Mouse (Mus musculus): Measurements from ENCODE around the gene Slc27a2. TPM values are rescaled to one million over a fixed set of nuclear protein-coding genes. Genes with fewer than 3 reads are reported as not detected.

Slc27a2 gene
- polyA plus RNA-seq, 1 experiment: 2.4 TPM

DNA sequence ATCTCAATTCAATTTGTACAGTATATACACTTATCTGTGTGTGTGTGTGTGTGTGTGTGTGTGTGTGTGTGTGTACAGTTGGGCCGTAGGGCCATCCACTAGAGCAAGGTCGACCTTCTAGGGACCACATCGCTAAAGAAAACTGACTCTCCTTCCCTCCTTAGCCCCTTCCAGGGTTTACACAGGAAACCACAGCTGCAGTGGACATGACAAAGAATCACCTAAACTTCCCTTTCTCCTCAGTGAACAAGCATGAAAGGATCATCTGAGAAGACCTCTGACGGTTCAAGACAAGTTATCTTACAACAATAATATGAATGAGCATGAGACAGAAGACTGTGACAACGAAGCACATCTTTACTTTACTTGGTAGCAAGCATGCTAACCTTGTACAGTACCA lies 311 bp upstream of the Slc27a2 start:
- no peak for DNase-seq
- Histone ChIP-seq H3K4me1 (ENCODE audit: control insufficient read depth, insufficient read depth, low read length) (no peaks in the 10 kb centered on the region), H3K4me3 (replicated peaks; ENCODE audit: extremely low read depth, low read depth, low read length) (no peak overlapping the region)
- WGBS: 19% methylated on average over 5 of the region's 5 CpGs
- TF ChIP-seq CTCF (IDR thresholded peaks at IDR 0.05; ENCODE audit: insufficient read depth, low read length) (no peak), POLR2A (IDR thresholded peaks at IDR 0.05; ENCODE audit: borderline replicate concordance, extremely low read depth, low read depth, low read length) (no peak)

DNA sequence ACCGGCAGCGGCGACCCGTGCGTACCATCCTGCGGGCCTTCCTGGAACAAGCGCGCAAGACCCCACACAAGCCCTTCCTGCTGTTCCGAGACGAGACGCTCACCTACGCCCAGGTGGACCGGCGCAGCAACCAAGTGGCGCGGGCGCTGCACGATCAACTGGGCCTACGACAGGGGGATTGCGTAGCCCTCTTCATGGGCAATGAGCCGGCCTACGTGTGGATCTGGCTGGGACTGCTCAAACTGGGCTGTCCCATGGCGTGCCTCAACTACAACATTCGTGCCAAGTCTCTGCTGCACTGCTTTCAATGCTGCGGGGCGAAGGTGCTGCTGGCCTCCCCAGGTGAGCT lies 1.1 kb downstream of the Slc27a2 start:
- no peak for DNase-seq
- 5% methylated on average over 26 of the region's 26 CpGs for WGBS
- Histone ChIP-seq H3K4me3 (replicated peaks; ENCODE audit: extremely low read depth, low read depth, low read length) (no peak overlapping the region), H3K4me1 (ENCODE audit: control insufficient read depth, insufficient read depth, low read length) (no peaks in the 10 kb centered on the region)
- no peak for TF ChIP-seq CTCF (IDR thresholded peaks at IDR 0.05; ENCODE audit: insufficient read depth, low read length)
- TF ChIP-seq POLR2A (IDR thresholded peaks at IDR 0.05; ENCODE audit: borderline replicate concordance, extremely low read depth, low read depth, low read length): no peak

DNA sequence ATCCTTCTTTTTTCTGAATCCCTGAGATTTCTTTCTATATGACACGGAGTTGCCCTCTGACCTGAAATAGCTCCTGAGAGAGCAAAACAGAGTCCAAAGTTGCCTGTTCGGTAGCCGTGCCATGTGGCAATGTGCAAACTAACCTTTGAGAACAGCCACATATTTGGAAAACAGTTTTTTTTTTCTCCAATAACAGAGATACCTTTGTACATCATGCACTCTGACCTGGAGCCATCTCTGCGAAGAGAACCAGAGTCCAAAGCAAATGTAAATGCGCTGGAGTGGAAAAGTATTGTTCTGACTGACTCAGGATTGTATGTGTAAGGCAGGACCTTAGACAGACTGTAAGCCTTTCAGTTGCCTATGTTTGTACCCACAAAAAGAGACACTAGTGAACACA lies 3.3 kb downstream of the Slc27a2 start:
- TF ChIP-seq CTCF (IDR thresholded peaks at IDR 0.05; ENCODE audit: insufficient read depth, low read length): no peak

DNA sequence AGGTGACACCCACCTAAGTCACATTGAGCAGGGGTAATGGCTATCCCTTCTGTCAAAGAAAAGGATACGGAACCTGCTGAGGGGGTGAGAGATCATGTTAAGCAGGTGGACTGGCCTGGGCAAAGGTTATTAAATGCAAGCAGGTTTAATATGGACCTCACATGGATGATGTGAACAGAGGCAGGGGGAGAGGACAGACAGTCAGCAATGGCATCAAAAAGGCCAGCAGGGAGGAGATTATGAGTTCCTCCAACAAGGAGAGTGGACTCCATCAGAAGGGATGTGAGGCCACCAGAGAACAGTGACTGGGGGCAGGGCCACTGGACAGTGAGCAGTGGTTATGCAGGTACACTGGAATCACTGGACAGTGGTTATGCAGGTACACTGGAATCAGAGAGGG lies 7.9 kb downstream of the Slc27a2 start:
- H3K4me3 ChIP-seq (replicated peaks; ENCODE audit: extremely low read depth, low read depth, low read length): no peak overlapping the region
- 91% methylated on average over 1 of the region's 1 CpGs for WGBS
- no peak for DNase-seq
- no peaks in the 10 kb centered on the region for H3K4me1 ChIP-seq (ENCODE audit: control insufficient read depth, insufficient read depth, low read length)
- TF ChIP-seq CTCF (IDR thresholded peaks at IDR 0.05; ENCODE audit: insufficient read depth, low read length) (no peak), POLR2A (IDR thresholded peaks at IDR 0.05; ENCODE audit: borderline replicate concordance, extremely low read depth, low read depth, low read length) (no peak)

More for the DNA sequence above, 3.3 kb downstream of the Slc27a2 start:
- DNase-seq: no peak
- 88% methylated on average over 5 of the region's 5 CpGs for WGBS
- no peaks in the 10 kb centered on the region for H3K4me1 ChIP-seq (ENCODE audit: control insufficient read depth, insufficient read depth, low read length)
- H3K4me3 ChIP-seq (replicated peaks; ENCODE audit: extremely low read depth, low read depth, low read length): no peak overlapping the region

DNA sequence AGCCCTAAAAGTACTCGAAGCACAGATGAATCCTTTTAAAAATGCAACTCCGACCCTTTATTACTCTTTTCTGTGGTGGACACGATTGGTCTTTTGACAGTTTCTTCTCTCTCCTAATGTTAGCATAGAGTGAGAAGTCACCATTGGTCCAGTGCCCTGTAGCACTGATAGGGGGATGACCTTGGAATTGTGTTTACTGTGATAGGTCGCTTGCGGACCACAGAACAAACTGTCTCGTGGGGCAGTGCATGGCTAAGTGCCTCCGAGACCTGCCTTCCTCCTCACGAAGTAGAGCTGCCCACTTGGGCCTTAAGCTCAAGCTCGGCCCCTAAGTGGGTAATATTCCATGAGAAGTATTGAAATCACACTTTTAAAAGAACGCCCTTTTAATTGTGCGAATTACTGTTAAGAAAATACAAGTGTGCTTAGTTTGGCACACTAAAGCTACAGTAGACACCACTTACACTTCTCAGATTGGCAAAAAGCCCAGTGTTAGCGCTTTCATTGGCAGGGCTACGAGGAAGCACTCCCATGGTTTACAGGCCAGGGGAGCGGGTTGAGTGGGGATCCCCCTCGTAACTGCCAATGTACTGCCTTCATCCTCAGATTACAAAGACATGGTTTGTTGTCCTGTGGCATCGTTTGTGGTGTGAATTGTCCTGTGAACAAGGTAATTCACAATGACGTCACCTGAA lies 11.4 kb downstream of the Slc27a2 start:
- H3K4me1 ChIP-seq (ENCODE audit: control insufficient read depth, insufficient read depth, low read length): no peaks in the 10 kb centered on the region
- no peak overlapping the region for H3K4me3 ChIP-seq (replicated peaks; ENCODE audit: extremely low read depth, low read depth, low read length)
- DNase-seq: peak; percentile 10
- 46% methylated on average over 17 of the region's 17 CpGs for WGBS
- no peak for TF ChIP-seq CTCF (IDR thresholded peaks at IDR 0.05; ENCODE audit: insufficient read depth, low read length)

DNA sequence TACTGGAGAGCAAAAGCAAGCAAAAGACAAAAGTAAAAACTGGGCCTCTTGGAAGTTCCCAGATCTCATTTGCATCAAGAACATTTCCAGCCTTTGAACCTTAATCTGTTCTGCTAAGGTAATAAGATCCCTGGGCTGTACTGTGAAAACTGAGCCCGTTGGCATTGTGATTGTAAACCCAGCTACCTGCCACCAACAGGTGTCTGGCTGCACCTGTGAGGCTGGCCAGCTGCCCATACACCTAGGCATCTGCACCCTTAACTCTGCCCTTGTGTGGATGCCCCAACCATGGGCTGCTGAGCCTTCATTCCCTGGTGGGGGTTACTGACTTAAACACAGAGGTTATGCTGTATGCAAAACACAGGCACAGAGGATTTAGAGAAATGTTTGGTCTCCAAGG lies 20.0 kb downstream of the Slc27a2 start:
- 70% methylated on average over 1 of the region's 1 CpGs for WGBS
- TF ChIP-seq CTCF (IDR thresholded peaks at IDR 0.05; ENCODE audit: insufficient read depth, low read length) (no peak), POLR2A (IDR thresholded peaks at IDR 0.05; ENCODE audit: borderline replicate concordance, extremely low read depth, low read depth, low read length) (no peak)
- DNase-seq: no peak
- H3K4me3 ChIP-seq (replicated peaks; ENCODE audit: extremely low read depth, low read depth, low read length): no peak overlapping the region
- no peaks in the 10 kb centered on the region for H3K4me1 ChIP-seq (ENCODE audit: control insufficient read depth, insufficient read depth, low read length)

DNA sequence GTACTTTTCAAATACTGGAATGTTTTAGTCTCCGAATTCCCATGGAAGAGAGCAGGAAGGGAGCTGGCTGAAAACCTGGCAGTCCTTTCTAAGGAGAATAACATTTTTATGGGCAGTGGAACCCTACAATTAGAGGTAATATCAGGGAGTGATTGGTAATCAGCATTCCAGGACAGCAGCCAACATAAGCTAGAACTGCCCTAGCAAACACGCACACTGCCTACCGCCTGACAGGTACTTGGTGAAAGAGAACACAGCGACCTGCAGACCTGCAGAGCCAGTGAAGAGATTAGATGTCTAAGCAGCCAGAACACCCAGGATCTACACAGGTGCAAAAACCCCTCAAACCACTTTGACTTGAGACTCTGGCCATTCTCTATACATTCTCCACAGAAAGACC lies 20.5 kb downstream of the Slc27a2 start:
- TF ChIP-seq CTCF (IDR thresholded peaks at IDR 0.05; ENCODE audit: insufficient read depth, low read length): no peak
- no peak for TF ChIP-seq POLR2A (IDR thresholded peaks at IDR 0.05; ENCODE audit: borderline replicate concordance, extremely low read depth, low read depth, low read length)
- 67% methylated on average over 4 of the region's 4 CpGs for whole genome bisulfite sequencing
- DNase-seq: no peak

DNA sequence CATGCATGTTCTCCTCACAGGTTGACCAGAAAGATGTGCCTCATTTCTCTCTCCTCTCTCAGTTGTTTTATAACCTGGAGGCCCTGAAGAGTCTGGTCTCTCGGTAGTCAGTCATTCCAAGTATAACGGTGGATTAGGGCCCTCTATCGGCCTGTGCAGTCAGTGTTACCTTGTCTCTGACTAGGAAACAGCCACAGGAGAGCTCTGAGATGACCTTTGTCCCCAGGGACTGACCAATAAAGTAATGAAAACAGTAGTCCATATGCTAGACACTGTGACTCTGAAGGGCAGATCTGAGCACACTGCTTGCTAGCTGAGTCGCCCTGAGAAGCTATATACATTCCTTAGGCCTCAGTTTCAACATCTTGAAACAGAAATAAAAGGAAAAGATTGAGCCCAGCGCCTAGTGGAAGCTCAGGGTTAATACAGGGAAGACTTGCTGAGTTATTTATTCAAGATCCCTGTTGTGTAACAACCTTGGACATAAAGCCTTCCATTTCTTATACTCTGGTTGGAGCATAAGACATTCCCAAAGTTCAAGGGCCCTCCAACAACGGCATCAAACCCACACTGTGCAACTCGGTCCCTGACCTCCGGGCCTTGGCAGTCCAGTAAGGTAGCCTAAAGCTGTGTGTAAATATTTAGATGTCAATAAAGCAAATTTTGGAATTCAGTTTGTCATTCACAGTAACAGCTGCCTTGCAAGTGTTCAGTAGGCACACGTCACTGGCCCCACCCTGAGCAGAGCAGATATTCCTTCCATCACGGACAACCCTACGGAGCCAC lies 23.4 kb downstream of the Slc27a2 start:
- no peak for DNase-seq
- Histone ChIP-seq H3K4me3 (replicated peaks; ENCODE audit: extremely low read depth, low read depth, low read length) (no peak overlapping the region), H3K4me1 (ENCODE audit: control insufficient read depth, insufficient read depth, low read length) (no peaks in the 10 kb centered on the region)
- WGBS: 65% methylated on average over 11 of the region's 11 CpGs
- no peak for TF ChIP-seq CTCF (IDR thresholded peaks at IDR 0.05; ENCODE audit: insufficient read depth, low read length)
- no peak for TF ChIP-seq POLR2A (IDR thresholded peaks at IDR 0.05; ENCODE audit: borderline replicate concordance, extremely low read depth, low read depth, low read length)

More for the DNA sequence above, 20.5 kb downstream of the Slc27a2 start:
- Histone ChIP-seq H3K4me3 (replicated peaks; ENCODE audit: extremely low read depth, low read depth, low read length) (no peak overlapping the region), H3K4me1 (ENCODE audit: control insufficient read depth, insufficient read depth, low read length) (no peaks in the 10 kb centered on the region)

DNA sequence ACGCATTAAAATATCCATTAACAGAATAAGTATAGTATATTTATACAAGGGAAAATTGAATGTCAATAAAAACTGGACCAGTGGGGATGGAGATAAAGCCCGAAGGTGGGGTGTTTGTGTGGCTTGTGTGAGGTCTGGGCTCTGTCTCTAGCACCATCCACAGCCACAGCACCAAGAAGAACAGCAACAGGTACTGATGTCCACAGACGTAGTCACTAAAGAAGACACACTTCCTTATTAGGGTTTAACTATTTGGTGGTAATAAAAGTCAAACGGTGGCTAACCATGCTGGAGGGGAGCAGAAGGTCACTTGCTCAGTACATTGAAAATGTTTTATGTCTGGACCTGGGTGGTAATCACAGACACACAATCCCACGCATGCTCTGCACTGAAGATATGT lies 25.2 kb downstream of the Slc27a2 start:
- TF ChIP-seq CTCF (IDR thresholded peaks at IDR 0.05; ENCODE audit: insufficient read depth, low read length) (no peak), POLR2A (IDR thresholded peaks at IDR 0.05; ENCODE audit: borderline replicate concordance, extremely low read depth, low read depth, low read length) (no peak)
- Histone ChIP-seq H3K4me3 (replicated peaks; ENCODE audit: extremely low read depth, low read depth, low read length) (no peak overlapping the region), H3K4me1 (ENCODE audit: control insufficient read depth, insufficient read depth, low read length) (no peaks in the 10 kb centered on the region)
- WGBS: 79% methylated on average over 5 of the region's 5 CpGs
- no peak for DNase-seq

DNA sequence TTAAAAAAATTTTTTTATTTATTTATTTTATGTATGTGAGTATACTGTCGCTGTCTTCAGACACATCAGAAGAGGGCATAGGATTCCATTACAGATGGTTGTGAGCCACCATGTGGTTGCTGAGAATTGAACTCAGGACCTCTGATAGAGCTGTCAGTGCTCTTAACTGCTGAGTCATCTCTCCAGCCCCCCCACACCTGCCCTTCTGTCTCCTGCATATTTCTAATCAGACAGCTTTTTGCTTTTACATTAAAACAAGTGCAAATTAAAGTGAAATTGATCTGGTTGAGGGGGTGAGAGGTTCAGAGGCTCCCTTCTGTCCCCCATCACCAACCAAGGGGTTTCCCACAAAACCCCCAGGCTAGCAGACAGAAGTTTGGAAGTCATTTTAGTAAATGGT lies 27.1 kb downstream of the Slc27a2 start:
- Histone ChIP-seq H3K4me3 (replicated peaks; ENCODE audit: extremely low read depth, low read depth, low read length) (no peak overlapping the region), H3K4me1 (ENCODE audit: control insufficient read depth, insufficient read depth, low read length) (no peaks in the 10 kb centered on the region)
- TF ChIP-seq POLR2A (IDR thresholded peaks at IDR 0.05; ENCODE audit: borderline replicate concordance, extremely low read depth, low read depth, low read length) (no peak), CTCF (IDR thresholded peaks at IDR 0.05; ENCODE audit: insufficient read depth, low read length) (no peak)
- DNase-seq: no peak
- 87% methylated on average over 1 of the region's 1 CpGs for WGBS

Measured in lung, adult 2 months (tissue).